8 mouse cellular contexts compared by ENCODE assay signal in the genomic region with DNA sequence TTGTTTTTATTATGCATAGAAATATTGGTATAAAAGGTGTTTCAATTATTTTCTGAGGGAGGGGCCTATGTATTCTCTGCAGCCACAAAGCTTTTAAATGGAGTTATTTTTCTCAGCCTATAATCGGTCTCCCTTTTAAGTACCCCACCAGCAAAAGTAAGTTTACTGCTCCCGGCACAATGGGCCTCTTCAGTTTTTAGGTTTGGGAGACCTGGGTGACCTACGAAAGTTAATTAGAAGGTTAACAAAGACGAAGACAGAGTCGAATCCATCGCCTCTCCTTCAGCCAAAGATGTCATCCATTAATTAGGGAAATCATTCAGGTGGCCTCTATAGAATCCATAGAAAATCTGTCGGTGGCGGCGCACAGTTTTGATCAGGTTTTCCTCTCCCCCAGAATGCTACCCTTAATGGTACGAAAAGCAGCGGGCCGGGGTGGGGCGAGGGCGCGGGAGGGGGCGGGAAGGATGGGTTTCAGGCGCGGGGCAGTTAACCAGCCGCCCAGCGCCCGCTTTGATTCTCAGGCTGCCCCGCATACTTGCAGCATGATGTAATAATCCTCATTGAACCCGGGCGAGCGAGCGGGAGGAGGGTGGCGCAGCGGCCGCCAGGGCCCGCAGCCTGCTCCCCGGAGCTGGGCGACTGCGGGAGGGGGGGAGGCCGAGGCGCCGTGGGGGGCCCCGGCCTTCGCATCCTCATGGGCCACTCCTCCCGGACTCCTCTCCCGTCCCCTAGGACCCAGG. TPM values are rescaled to one million over a fixed set of nuclear protein-coding genes. Genes with fewer than 3 reads are reported as not detected.
DNase-seq lines count a peak whose midpoint lies in the region; ATAC-seq lines count a peak whose summit lies in the region.
"Had no signal": no experiment of that assay in that cellular context is flagged by ENCODE, and none has a peak within 500 bp of the region (broad histone marks: within the 10 kb centered on the region; RNA-seq: fewer than 3 reads in every experiment).

No protein-coding gene starts in this region.

- H3K4me3 ChIP-seq in megakaryocyte, embryonic 14.5 days (replicated peaks), result peak overlapping the region; percentile 81
- H3K4me3 ChIP-seq in embryonic facial prominence, embryonic 13.5 days, result peak overlapping the region; percentile 43
- H3K4me3 ChIP-seq in neural tube, embryonic 12.5 days, result peak overlapping the region; percentile 27

- H3K9me3 ChIP-seq in megakaryocyte, embryonic 14.5 days, result peaks cover 28% of the 10 kb centered on the region
- H3K9me3 ChIP-seq in embryonic facial prominence, embryonic 13.5 days, result no peaks in the 10 kb centered on the region
- H3K9me3 ChIP-seq in neural tube, embryonic 12.5 days, result no peaks in the 10 kb centered on the region

- DNase-seq in kidney, postnatal 10 days, result peak; percentile 33
- DNase-seq in gastrocnemius, postnatal 4 days (ENCODE audit: low spot score in 2 of 2), result no peak
- DNase-seq in urinary bladder, postnatal 4 days (ENCODE audit: low spot score in 2 of 2), result no peak

- peak overlapping the region; percentile 67 for H3K4me2 ChIP-seq in embryonic facial prominence, embryonic 13.5 days
- peak overlapping the region; percentile 64 for H3K4me2 ChIP-seq in neural tube, embryonic 12.5 days (replicated peaks)

- WGBS in embryonic facial prominence, embryonic 13.5 days, result under 1% methylated on average over 40 of the region's 40 CpGs
- WGBS in neural tube, embryonic 12.5 days, result under 1% methylated on average over 40 of the region's 40 CpGs

- H3K4me1 ChIP-seq in megakaryocyte, embryonic 14.5 days, result peaks cover 28% of the 10 kb centered on the region
- H3K4me1 ChIP-seq in embryonic facial prominence, embryonic 13.5 days, result peaks cover 7% of the 10 kb centered on the region
- H3K4me1 ChIP-seq in neural tube, embryonic 12.5 days, result peaks cover 6% of the 10 kb centered on the region

- no peak overlapping the region for H3K27ac ChIP-seq in embryonic facial prominence, embryonic 13.5 days
- no peak overlapping the region for H3K27ac ChIP-seq in neural tube, embryonic 12.5 days

- ATAC-seq in megakaryocyte, adult 5-6 weeks (ENCODE audit: poor library complexity, severe bottlenecking), result no peak
- ATAC-seq in embryonic facial prominence, embryonic 13.5 days (ENCODE audit: insufficient number of reproducible peaks, insufficient read depth, low FRiP score, low TSS enrichment, low read depth), result peak; percentile 56; the same call in 1 of the 2 replicates
- peak; percentile 50; the same call in 1 of the 2 replicates for ATAC-seq in neural tube, embryonic 12.5 days (ENCODE audit: low FRiP score, low read depth)

- peaks cover 87% of the 10 kb centered on the region for H3K27me3 ChIP-seq in megakaryocyte, embryonic 14.5 days (replicated peaks)
- peaks cover 94% of the 10 kb centered on the region for H3K27me3 ChIP-seq in embryonic facial prominence, embryonic 13.5 days
- H3K27me3 ChIP-seq in neural tube, embryonic 12.5 days (replicated peaks), result peaks cover 86% of the 10 kb centered on the region

- H3K36me3 ChIP-seq in megakaryocyte, embryonic 14.5 days (replicated peaks; ENCODE audit: low read length), result no peaks in the 10 kb centered on the region
- H3K36me3 ChIP-seq in embryonic facial prominence, embryonic 13.5 days, result no peaks in the 10 kb centered on the region
- no peaks in the 10 kb centered on the region for H3K36me3 ChIP-seq in neural tube, embryonic 12.5 days

- H3K9ac ChIP-seq in embryonic facial prominence, embryonic 13.5 days, result peak overlapping the region; percentile 51; the same call in 1 of the 2 replicates
- no peak overlapping the region for H3K9ac ChIP-seq in neural tube, embryonic 12.5 days

RNA-seq across cellular contexts. Expression of a gene that starts 30.2 kb away (rescaled TPM):
- 7.5 and 13.0 TPM in 2 replicates for polyA plus RNA-seq in megakaryocyte, embryonic 14.5 days (2012; ENCODE audit: insufficient read depth, low replicate concordance)
- total RNA-seq in megakaryocyte, adult 5-6 weeks (2015), result 63.0 and 70.6 TPM in 2 replicates
- 80.5 and 83.1 TPM in 2 replicates for total RNA-seq in megakaryocyte, adult 5-6 weeks (2017)
- 10.8 and 12.5 TPM in 2 replicates for polyA plus RNA-seq in embryonic facial prominence, embryonic 13.5 days (2015; fragmentation: Nextera tagmentation; extraction: Ambion mirVana)
- polyA plus RNA-seq in neural tube, embryonic 12.5 days (2016; fragmentation: Nextera tagmentation; extraction: Ambion mirVana), result 21.7 and 24.1 TPM in 2 replicates
- total RNA-seq in gastrocnemius, postnatal 4 days (2021), result 1 to 10 TPM; 6.7 to 7.4 TPM

RNA-seq across cellular contexts. Expression of a gene that starts 30.4 kb away (rescaled TPM):
- not detected in 2 replicates for polyA plus RNA-seq in megakaryocyte, embryonic 14.5 days (2012; ENCODE audit: insufficient read depth, low replicate concordance)
- total RNA-seq in megakaryocyte, adult 5-6 weeks (2015), result not detected in 2 replicates
- total RNA-seq in megakaryocyte, adult 5-6 weeks (2017), result not detected in 2 replicates
- polyA plus RNA-seq in embryonic facial prominence, embryonic 13.5 days (2015; fragmentation: Nextera tagmentation; extraction: Ambion mirVana), result 1.3 and 2.3 TPM in 2 replicates
- polyA plus RNA-seq in neural tube, embryonic 12.5 days (2016; fragmentation: Nextera tagmentation; extraction: Ambion mirVana), result not detected in 2 replicates
- not detected for total RNA-seq in gastrocnemius, postnatal 4 days (2021)
- total RNA-seq: common myeloid progenitor, adult 5-6 weeks had no signal

Comparison
In these comparisons a context has a peak if more than half of its experiments do, and no peak if none do; other contexts are left out.
1. H3K4me3 ChIP-seq: peak in every context shown above with its lines; median percentile 81 in megakaryocyte, embryonic 14.5 days; 43 in embryonic facial prominence, embryonic 13.5 days; 27 in neural tube, embryonic 12.5 days.